Mouse (Mus musculus) right cerebral cortex, postnatal 10 days (tissue): Measurements from ENCODE around the gene Pfkm.
A peak's percentile ranks its signal among the peaks of the same experiment; 100 is the strongest.

Experiments
- DNase-seq, 2 experiments: peaks; one replicate each; pipeline ENCODE4 v3.0.0; 2021; ENCODE audit warnings: low spot score in 2 of 2

Pfkm gene

DNA sequence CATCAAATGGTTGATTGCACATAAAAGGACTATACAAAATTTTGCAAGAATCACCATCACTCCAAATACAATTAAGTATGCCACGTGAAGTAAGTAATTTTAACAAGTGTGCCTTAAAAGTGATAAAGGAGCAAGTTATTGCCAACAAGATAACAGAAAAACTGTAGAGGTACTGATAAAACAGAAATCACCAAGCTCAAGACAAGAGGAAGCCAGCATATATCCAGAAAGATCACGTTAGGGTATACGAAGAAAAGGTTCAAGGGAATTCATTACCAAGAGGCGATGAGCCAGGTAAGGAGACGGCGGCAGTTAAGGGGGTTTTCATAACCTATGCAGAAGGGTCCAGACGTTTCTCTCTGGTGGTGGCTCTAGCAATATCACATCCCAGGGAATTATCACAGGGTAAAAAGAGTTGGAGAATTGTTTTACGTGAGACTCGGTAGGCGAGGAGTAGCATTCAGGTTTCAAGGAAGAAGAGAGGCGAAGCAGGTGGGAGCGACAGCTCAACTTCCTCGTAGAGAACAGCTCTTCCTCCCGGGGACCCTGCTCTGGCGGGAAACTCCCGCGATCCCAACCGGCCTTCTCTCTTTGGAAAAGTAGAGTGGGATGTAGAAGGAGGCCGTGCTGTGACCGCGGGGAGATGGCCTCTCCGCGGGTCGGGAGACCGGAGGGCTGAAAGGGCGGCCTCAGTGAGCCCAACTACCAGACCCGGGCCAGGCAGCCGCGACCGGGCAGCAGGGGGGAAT, at the start of gene Pfkm:
Gene Pfkm (plus strand): TSS at position 218 of the 749 bp plus-strand sequence.
- DNase-seq: no peak

DNA sequence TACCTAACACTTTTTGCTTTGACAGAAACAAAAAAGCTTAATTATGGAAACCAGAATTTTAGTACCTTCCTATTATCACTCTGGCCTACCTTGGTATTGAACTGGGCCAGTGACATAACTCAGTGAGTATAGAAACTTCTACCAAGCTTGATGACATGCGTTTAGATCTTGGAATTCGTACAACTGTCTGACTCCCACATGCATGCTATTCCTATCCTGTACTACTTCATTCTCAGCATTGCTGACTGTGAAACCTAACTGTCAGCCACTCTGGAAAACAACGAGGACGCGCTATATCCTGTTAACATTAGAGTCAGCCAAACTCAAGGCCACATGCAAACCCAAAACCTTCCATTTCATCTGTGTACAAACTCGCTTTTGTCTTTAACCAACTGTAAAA, 48.4 kb upstream of the Pfkm start:
- DNase-seq: no peak

DNA sequence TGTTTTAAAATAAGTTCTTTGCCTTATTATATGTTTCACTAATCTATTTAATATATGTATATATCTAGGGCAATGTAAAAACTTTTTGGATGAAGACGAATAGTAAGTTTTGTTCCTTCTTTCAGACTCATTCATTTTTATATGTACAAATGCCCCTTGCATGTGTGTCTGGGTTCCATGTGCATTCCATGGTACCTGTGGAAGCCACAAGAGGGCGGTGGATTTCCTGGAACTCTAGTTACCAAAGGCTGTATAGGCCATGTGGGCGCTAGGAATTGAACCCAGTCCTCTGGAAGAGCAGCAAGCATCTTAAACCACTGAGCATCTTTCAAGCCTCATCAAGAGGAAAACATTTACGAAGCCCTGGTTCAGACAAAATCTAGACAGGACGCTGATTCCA, 48.0 kb upstream of the Pfkm start:
- peak in 1 of 2 experiments; percentile 19 for DNase-seq

DNA sequence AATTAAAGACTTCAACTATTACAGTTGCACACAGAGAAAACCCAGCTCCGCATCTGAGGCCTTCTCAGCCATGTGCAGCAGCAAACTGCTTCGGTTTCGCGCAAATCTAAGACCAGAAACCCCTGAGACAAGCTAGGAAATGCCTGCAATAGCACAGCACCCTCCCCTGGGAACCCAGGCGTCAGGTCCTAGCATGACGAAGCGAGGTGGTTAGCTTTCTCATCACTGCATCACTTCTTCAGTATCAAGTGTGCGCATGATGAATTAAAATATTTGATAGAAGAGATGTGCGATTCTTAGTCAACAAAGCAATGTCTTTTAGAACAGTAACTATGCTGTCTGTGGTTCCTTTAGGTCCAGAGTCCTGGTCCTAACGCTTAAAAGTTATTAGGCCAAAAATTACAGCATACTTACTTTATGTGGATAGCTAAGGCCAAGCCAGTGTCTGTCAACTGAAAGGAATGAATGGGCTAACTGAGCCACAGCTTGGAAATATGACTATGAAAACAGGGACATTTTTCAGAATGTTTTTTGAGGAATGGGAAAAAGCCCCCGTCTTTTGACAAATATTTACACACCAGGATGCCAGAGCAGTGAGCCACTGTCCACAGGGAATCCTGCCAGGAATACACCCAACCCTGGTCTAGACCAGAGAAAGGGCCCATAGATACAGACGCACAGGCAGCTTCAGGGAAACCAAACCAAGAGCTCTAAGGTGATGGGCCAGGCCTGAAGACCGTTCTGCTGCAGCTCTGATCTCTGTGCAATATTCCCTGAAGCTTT, 43.3 kb upstream of the Pfkm start:
- DNase-seq: no peak

DNA sequence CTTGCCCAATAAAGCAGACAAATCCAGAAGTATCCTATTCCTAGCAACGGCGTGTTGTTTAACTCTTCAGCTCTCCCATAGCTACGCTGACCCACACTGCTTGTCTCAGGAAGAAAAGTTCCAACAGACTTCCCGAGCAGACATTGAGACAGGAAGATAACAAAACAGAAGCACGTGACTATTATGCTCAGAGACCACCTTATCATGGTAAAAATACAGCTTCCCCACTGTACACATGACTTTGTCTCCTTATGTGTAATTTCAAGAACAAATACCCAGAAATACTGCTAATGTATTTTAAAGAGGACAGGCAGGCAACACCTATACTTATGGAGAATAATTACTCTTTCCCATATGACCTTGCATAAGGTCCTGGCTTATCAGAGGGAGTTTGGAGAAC, 40.7 kb upstream of the Pfkm start:
- DNase-seq: no peak

DNA sequence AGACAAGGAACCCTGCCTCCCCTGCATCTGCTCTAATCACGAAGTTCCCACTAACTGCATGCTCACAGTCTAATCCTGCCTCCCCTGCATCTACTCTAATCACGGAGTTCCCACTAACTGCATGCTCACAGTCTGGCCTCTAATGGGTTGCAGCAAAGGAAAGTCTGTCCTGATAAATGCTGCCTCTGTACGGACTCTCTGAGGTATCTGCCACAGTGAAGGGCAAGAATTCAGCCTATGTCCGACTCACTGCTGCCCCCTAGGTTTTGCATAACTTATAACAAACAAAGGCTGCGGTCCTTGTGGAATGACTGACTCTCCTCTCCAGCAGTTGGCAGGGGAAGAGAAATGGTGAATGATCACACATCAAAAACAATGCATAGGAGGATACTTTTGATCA, 37.1 kb upstream of the Pfkm start:
- DNase-seq: no peak

DNA sequence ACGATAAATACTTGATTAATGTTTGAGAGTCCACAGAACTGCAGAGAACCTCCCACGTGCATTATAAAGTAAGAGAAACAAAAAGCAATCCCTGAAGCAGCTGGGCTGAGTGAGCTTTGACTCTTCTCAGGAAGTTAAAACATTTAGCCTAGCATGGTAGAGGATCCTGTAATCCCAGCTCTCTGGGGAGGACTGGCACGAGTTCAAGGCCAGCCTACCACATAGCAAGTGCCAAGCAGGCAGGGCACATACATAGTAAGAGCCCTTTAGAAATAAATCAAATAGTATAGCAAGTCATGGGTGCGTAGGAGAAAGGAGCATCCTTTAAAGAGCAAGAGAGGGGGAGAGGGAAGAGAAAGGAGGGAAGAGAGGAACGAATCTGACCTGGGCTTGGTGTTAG, 26.5 kb upstream of the Pfkm start:
- DNase-seq: no peak

DNA sequence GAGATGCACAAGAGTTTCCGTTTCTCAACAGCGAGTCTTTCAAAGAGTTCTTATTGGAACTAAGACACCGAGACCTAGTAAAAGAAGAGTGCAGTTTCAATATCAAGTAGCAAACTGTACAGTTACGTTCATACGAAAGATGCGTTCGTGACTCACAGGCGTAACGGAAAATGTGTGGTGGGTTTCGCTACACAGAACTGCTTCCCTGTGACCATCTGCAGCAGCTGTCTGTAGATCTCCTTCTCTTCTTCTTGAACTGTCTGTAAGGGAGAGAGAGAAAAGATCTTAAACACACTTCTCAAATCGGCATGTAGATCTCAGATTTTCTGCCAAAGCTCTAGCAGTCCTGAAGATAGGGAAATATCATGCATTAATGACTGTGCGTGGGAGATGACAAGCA, 25.8 kb upstream of the Pfkm start:
- no peak for DNase-seq

DNA sequence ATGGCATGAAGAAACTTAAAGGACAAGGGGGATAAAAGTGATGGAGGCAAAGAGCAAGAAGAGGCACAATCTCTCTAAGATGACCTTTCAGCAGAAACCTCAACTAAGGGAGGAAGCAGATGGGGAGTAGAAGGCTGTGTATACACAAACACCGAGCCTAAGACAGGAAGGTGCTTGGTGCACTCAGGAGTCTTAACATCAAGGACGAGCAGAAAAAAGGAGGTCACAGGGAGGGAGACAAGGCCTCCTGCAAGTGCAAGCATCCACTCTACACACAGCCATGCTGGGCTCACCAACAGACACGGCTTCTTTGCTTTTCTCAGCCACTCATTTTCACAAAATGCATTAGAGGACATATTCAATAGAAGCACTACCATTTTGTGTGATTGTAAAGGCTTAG, 24.9 kb upstream of the Pfkm start:
- DNase-seq: no peak

DNA sequence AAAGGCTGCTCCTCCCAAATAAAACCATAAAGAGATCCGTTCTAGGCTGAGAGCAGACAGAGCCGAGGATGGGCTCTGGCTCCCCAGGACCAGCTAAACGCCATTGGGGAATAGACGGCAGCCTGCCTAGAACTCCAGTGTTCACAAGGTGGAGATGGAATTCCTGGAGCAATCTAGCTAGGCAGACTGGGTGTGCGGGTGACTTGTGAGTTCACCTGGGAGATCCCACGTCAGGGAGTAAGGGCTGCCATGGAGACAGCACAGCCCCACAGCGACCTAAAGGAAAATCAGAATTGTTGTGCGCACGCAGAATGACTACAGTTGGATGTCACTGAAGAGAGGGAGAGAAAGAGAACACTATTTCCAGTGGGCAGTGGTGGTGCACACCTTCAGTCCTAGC, 23.9 kb upstream of the Pfkm start:
- DNase-seq: no peak

DNA sequence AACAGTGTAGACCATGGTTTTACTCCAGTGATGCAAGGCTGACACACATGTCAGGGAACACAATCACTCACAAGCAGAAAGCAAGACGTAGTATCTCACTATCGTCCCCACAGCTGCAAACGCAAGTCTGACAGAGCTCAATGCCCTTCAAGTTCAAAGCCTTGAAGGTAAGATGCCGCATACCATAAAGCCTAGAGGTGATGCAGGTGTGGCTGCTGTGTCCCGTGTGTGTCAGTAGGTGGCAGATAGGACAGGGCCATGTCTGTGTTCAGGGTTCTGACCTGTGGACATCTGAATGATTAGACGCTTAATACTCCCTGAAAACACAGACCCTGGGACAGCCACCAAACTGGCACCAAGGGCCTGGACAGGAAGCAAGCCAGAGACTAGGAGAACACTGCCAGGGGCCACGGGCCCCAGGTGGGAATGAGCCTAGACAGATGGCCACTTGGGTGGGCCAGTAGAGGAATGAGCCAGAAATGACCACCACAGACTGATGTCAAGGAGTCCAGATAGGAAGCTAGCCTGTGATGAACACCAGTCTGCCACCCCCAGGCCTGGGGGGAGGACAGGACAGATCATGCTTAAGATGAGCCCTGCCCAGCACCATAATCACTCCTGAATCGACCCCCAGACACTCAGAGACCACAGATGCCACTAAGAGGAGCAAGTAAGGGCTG, 22.7 kb upstream of the Pfkm start:
- DNase-seq: no peak

DNA sequence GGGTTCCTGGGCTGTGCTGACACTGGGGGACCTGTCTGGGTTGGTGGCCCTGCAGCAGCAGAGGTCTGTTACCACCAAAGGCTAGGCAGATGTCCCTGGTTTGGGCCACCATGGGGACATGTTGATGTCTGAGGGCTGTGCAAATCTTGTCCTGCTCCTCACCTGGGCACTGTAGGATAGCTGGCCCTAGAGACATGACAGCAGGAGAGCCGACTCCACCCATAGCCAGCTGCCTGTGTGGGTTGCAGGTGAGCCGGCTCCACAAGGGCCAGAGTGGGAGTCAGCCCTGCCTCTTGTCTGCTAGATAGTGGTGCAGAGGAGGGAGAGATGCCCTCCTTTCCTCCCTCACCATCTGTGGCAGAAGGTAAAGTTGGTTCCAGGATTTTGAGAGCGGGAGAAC, 22.0 kb upstream of the Pfkm start:
- no peak for DNase-seq

DNA sequence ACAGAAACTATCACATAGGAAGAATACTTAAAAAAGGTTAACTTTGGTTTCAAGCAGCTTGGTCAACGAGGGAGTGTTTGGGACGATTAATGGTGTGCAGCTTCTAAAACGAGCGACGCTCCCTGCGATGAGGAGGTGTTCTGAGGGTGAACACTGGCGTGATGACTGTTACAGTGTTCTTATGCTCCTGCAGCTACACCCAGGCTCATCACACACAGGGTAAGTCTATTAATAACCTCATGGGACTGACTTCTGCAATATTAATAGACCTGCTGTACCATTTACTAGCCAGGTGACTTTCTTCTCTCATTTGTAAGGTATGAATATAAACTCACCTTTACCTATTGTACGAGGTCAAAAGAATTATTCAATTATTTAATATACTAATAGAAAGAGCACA, 17.9 kb upstream of the Pfkm start:
- DNase-seq: no peak

DNA sequence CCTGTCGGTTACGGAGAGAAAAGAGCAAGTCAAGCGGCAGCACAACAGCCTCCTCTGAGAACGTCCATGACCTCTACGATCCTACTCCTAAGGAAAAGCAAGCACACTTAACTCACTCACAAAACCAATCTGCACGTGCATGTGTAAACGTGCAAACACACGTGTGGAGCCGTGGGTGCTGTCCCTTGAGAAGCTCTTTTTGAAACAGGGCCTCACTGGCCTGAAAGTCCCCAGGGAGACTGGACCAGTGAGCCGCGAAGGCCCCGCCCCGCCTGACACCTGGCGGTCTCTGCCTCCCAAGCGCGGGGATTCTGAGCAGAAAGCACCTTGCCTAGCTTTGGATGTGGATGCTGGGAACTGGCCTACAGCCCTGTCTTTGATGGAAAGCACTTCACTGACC, 17.4 kb upstream of the Pfkm start:
- no peak for DNase-seq

DNA sequence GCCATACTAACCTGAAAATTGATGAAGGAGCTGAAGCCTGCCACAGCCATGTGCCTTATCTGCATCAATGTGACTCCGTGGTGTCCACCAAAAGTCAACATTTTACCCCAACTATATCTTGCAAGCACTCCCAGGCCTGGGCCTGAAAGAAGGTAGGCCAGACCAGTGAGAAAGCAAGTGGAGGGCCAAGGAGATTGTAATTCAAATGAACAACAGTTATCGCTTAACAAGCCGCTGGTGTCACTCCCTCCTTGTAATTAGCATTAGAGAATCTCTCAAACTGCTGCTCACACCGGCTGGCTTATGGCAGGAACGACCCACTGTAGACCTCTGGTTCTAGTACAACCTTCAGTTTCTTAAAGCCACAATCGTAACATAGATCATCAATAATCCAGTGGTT, 15.5 kb upstream of the Pfkm start:
- DNase-seq: no peak

DNA sequence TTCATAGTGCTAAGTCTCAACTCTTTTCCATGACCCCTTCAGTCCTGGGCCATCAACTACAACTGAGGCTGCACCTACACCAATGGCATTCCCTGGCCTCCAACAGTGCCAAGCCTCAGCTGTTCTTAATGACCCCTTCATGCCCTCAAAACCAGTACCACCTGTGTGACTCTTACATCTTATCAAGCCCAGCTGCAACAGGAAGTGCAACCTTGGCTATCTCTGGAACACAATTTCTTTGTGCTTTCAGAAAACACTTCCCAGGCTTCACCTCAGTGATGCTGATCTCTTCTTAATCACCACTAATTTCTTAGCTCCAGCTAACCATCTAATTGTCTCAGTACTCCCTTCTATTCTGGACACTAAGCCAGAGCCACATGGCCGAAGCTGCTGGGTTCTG, 3.5 kb upstream of the Pfkm start:
- no peak for DNase-seq

DNA sequence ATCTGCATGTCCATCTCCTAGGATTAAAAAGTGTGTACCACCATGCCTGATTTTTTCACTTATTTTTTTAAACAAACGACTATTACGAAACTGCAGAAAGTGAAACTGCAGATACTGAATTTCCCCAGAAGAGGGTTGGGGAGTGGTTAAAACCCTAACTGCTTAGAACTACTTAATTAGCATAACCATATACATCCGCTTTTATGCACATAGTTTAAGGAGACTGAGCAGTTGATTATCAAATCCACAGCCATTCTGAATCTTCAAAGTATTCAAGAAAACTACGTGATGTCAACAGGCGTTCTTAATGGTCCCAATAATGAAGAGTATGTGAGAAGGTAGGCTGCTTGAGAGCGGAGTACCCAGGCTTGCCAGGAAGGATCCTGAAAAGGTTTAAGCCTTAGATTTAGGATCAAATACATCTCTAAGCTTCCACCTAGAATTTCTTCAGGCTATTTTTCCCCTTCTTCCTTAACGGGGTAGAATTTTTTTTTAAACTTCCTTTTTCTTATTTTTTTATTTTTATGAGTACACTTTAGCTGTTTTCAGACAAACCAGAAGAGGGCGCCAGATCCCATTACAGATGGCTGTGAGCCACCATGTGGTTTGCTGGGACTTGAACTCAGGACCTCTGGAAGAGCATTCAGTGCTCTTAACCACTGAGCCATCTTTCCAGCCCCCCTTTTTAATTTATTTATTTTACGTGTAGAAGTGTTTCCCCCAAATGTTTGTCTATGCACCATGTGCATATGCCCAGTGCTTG, 2.8 kb upstream of the Pfkm start:
- DNase-seq: no peak

DNA sequence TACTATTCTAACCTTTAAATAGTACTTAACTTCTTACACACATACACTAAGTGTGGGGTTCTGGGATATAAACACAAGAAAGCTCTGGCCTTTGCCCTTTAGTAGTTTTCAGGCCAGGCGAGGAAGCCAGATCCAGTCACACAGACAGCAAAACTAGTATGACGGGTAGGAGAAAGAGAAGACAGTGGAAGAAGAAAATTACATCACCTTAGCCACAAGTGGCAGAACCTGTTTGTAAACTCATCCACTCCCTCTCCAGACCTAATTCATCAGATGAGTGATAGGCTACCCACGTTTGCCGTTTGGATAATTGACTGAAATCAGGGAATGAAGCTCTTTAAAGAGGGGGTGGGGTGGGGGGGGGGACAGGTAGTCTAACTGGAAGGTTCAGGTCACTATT, 548 bp upstream of the Pfkm start:
- DNase-seq: no peak

DNA sequence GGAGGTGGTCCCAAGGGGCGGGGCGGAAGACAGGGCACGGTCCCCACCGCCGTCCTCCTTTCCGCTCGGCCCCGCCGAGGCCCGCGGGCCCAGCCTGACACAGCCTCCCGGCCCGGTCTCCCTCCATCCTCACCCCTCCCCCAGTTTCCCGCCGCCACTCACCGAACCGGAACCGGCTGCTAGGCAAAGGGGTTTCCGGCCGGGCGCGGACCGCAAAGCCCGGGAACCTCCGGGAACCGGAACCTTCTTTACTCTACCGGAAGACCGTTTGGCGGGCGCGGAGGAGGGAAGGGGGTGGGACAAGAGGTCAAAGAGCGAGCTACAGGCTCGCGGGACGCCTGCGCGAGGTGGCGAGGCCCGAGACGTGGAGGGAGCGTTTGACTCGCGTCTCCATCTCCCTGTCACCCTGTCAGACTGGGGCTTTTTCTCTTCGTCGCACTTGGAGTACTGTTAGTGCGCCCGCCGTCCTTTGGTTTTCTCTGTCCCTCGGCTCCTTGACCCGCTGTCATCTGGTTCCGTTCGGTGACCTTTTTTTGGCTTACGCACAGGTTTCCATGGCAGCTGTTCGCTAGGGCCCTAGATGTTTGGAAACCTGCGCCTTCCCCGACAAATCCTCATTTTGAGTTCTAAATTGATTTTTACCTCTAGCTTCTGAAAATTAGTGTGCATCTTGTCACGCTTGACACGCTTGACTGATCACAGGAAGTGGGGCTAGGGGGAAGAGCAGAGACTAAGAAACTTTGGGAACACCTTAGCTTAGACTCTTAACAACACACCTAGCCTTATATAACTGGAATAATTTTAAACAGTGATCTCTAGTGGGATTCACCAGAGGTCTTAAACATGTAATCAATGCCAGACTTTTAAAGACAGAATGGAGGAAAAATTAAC, 977 bp downstream of the Pfkm start, which contains the start of gene Senp1:
Gene Senp1 (minus strand): TSS at position 624 of the 891 bp plus-strand sequence.
- peak; percentile 92 to 93 for DNase-seq

DNA sequence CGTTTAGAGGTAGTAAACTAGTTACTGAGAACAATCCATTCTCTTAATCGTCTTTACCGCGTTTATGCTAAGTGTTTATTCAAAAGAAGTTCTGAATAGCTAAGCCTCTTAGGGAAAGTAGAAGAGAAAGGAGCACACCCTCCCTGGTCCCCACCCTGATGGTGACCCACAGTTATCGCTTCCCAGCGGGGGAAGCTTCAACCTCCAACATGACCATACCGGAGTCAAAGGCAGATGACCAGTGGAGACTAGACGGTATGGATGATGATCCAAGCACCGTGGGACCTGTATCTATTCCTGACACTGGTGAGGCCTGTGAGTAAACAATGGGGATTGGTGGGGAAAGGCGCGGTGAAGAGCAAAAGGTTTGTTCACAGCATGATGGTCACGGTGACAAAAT, 2.5 kb downstream of the Pfkm start:
- no peak for DNase-seq

DNA sequence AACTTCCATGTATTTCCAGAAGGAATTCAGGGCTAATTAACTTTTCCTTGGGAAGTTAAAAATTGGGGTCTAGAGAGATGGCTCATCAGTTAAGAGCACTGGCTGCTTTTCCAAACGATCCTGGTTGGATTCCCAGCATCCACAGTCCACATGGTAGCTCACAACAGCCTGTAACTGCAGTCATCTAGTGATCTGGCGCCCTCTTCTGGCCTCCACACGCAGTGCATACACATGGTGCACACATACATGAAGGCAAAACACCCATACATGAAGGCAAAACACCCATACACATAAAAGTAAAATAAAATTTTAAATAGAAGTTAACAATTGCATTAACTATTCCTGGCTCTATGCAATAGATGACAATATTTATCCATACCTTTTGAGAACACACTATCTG, 4.6 kb downstream of the Pfkm start:
- no peak for DNase-seq
